Mouse (Mus musculus): ENCODE measurements around the gene Rbbp4. TPM values are rescaled to one million over a fixed set of nuclear protein-coding genes. Genes with fewer than 3 reads are reported as not detected.

The Rbbp4 gene
- polyA plus RNA-seq, 1 experiment from 2014 or later: 390 TPM

DNA sequence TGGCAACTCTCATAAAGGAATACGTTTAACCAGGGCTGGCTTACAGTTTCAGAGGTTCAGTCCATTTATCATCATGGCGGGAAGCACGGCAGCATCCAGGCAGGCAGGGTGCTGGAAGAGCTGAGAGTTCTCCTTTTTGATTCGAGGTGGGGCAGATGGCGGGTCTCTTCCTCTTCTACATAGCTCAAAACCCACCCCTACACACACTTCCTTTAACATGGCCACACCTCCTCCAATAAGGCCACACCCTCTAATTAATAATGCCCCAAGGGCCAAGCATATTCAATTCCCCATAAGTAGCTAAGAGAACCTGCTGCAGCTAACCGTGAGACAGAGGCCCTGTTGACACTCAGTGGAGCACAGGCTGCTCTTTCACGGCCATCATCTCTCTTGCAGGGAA, 42.3 kb downstream of the Rbbp4 start:
- Histone ChIP-seq H3K36me3 (ENCODE audit: control insufficient read depth, insufficient read depth, low read length) (no peaks in the 10 kb centered on the region), H3K4me1 (replicated peaks; ENCODE audit: control insufficient read depth, insufficient read depth, low read length) (peaks cover 4% of the 10 kb centered on the region), H3K27me3 (ENCODE audit: control insufficient read depth, insufficient read depth, low read depth, low read length) (peaks cover 4% of the 10 kb centered on the region; the same call in 1 of the 2 replicates), H3K9me3 (ENCODE audit: control insufficient read depth, low read length) (no peaks in the 10 kb centered on the region), H3K4me2 (ENCODE audit: low read depth, low read length) (no peak overlapping the region), H3K27ac (ENCODE audit: low read length) (no peak overlapping the region), H3K9ac (ENCODE audit: low read length) (no peak overlapping the region), H3K4me3 (ENCODE audit: low read length) (no peak overlapping the region)
- WGBS: 61% methylated on average over 7 of the region's 7 CpGs
- no peak for ATAC-seq (ENCODE audit: low read depth)

- Histone ChIP-seq H3K27ac (ENCODE audit: low read length) (no peak overlapping the region), H3K4me2 (ENCODE audit: low read depth, low read length) (no peak overlapping the region), H3K4me1 (replicated peaks; ENCODE audit: control insufficient read depth, insufficient read depth, low read length) (peaks cover 14% of the 10 kb centered on the region), H3K36me3 (ENCODE audit: control insufficient read depth, insufficient read depth, low read length) (no peaks in the 10 kb centered on the region), H3K27me3 (ENCODE audit: control insufficient read depth, insufficient read depth, low read depth, low read length) (peaks cover 11% of the 10 kb centered on the region; the same call in 1 of the 2 replicates), H3K4me3 (ENCODE audit: low read length) (no peak overlapping the region), H3K9me3 (ENCODE audit: control insufficient read depth, low read length) (no peaks in the 10 kb centered on the region), H3K9ac (ENCODE audit: low read length) (no peak overlapping the region)
- ATAC-seq (ENCODE audit: low read depth): no peak
- WGBS: 85% methylated on average over 8 of the region's 8 CpGs
Observed at GRCm38 (mm10) chr4:129289671-129290070, 45.5 kb downstream of the Rbbp4 start.

DNA sequence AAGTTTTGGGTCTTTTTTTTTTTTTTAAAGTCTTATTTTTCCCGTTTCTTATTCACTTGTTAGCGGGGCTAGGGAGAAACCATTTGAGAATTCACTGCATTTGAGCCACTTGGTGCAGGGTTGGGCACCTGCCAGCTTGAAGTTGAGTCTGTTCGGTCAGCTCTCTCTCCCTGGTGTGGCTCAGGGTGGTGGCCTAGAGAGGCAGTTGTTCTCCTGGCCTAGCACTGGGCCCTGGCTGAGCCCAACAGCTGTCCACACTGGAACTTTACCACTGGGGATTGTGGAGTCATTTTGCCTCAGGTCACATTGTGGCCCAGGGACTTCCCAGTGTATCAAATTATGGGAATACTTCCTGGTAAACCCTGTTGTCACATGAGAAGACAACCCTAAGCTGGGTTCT, 47.1 kb downstream of the Rbbp4 start:
- Histone ChIP-seq H3K36me3 (ENCODE audit: control insufficient read depth, insufficient read depth, low read length) (no peaks in the 10 kb centered on the region), H3K4me1 (replicated peaks; ENCODE audit: control insufficient read depth, insufficient read depth, low read length) (peaks cover 14% of the 10 kb centered on the region), H3K9ac (ENCODE audit: low read length) (no peak overlapping the region), H3K9me3 (ENCODE audit: control insufficient read depth, low read length) (no peaks in the 10 kb centered on the region), H3K4me2 (ENCODE audit: low read depth, low read length) (peak overlapping the region; percentile 99; the same call in 1 of the 2 replicates), H3K27ac (ENCODE audit: low read length) (no peak overlapping the region), H3K4me3 (ENCODE audit: low read length) (peak overlapping the region; percentile 58), H3K27me3 (ENCODE audit: control insufficient read depth, insufficient read depth, low read depth, low read length) (peaks cover 11% of the 10 kb centered on the region; the same call in 1 of the 2 replicates)
- 24% methylated on average over 3 of the region's 3 CpGs for WGBS
- ATAC-seq (ENCODE audit: low read depth): no peak

DNA sequence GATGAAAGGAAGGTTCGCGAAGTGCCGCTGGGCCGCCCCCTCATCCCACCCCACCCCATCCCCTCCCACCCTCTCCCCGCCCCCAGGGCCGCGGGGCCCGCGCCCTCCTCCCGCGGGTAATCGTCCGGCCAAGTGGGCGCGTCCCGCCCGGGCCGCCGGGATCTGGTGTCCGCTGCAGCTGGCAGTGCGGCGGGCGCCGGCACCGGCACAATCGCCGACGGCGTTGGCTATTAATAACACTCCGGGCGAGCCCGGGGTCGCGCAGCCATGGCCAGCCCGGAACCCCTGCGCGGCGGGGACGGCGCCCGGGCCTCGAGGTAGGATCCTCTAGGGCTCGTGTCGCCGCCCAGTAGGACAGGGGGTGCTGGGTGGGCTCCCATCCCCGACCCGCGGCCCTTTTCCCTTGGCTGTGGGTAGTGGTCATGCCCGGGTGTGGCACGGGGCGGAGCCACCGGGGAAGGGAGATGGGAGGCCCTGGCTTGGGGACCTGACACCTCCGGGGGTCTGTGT, 47.6 kb downstream of the Rbbp4 start, which contains the start of gene Sync:
TSS of gene Sync (plus strand) at position 146 of the 510 bp plus-strand sequence.
- WGBS: under 1% methylated on average over 47 of the region's 53 CpGs
- peak; percentile 58 for ATAC-seq (ENCODE audit: low read depth)
- peak within 1 kb of the TSS; percentile 58 for H3K4me3 ChIP-seq (ENCODE audit: low read length)

GRCm38 (mm10) chr4:129286683-129287471, 48.3 kb downstream of the Rbbp4 start:
- Histone ChIP-seq H3K4me2 (ENCODE audit: low read depth, low read length) (peak overlapping the region; percentile 99), H3K9me3 (ENCODE audit: control insufficient read depth, low read length) (no peaks in the 10 kb centered on the region), H3K36me3 (ENCODE audit: control insufficient read depth, insufficient read depth, low read length) (no peaks in the 10 kb centered on the region), H3K27ac (ENCODE audit: low read length) (no peak overlapping the region), H3K9ac (ENCODE audit: low read length) (peak overlapping the region; percentile 64), H3K4me1 (replicated peaks; ENCODE audit: control insufficient read depth, insufficient read depth, low read length) (peaks cover 14% of the 10 kb centered on the region), H3K4me3 (ENCODE audit: low read length) (peak overlapping the region; percentile 58), H3K27me3 (ENCODE audit: control insufficient read depth, insufficient read depth, low read depth, low read length) (peaks cover 11% of the 10 kb centered on the region; the same call in 1 of the 2 replicates)
- WGBS: 1% methylated on average over 28 of the region's 28 CpGs
- peak; percentile 51 for ATAC-seq (ENCODE audit: low read depth)

More for the DNA sequence above, 47.6 kb downstream of the Rbbp4 start, which contains the start of gene Sync:
- Histone ChIP-seq H3K4me1 (replicated peaks; ENCODE audit: control insufficient read depth, insufficient read depth, low read length) (peaks cover 14% of the 10 kb centered on the region), H3K9ac (ENCODE audit: low read length) (peak within 1 kb of the TSS; percentile 64), H3K27ac (ENCODE audit: low read length) (no peak within 1 kb of the TSS), H3K27me3 (ENCODE audit: control insufficient read depth, insufficient read depth, low read depth, low read length) (peaks cover 11% of the 10 kb centered on the region; the same call in 1 of the 2 replicates), H3K4me2 (ENCODE audit: low read depth, low read length) (peak within 1 kb of the TSS; percentile 99), H3K9me3 (ENCODE audit: control insufficient read depth, low read length) (no peaks in the 10 kb centered on the region), H3K36me3 (ENCODE audit: control insufficient read depth, insufficient read depth, low read length) (no peaks in the 10 kb centered on the region)

DNA sequence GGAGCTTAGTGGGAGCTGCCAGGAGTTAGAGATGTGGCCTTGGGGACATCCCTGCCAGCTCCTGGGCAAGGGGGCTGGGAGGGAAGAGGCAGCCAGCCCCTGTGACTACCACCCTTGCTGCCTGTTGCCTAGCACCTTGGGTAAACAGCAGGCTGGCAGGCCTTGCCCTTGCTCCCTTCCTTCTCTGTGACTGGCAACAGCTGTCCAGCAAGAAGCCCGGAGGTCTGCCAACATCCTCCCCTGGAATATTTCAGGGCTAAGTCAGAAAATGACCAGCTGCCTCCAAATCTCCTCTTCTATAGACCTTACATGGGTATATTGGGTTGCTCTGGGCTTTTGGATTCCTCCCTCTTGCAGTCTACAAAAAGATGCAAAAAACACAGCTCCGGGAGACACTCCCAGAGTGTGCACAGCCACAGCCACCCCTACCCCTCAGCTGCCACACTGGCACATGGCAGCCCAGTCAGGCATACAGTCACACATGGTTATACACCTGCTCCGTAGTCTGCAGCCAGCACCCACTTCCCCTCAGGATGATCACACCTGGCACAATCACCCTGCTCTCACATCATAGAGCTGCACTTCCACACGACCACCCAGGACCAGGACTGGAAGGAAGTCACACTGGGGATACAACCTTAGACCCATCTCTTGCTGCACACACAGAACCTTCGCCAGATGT, 49.0 kb downstream of the Rbbp4 start:
- peak; percentile 13 for ATAC-seq (ENCODE audit: low read depth)
- H3K4me3 ChIP-seq (ENCODE audit: low read length): no peak overlapping the region
- H3K4me1 ChIP-seq (replicated peaks; ENCODE audit: control insufficient read depth, insufficient read depth, low read length): peaks cover 14% of the 10 kb centered on the region
- no peaks in the 10 kb centered on the region for H3K36me3 ChIP-seq (ENCODE audit: control insufficient read depth, insufficient read depth, low read length)
- no peaks in the 10 kb centered on the region for H3K9me3 ChIP-seq (ENCODE audit: control insufficient read depth, low read length)
- no peak overlapping the region for H3K4me2 ChIP-seq (ENCODE audit: low read depth, low read length)
- H3K27me3 ChIP-seq (ENCODE audit: control insufficient read depth, insufficient read depth, low read depth, low read length): peaks cover 11% of the 10 kb centered on the region; the same call in 1 of the 2 replicates
- no peak overlapping the region for H3K9ac ChIP-seq (ENCODE audit: low read length)
- WGBS: 55% methylated on average over 5 of the region's 5 CpGs
- H3K27ac ChIP-seq (ENCODE audit: low read length): no peak overlapping the region

DNA sequence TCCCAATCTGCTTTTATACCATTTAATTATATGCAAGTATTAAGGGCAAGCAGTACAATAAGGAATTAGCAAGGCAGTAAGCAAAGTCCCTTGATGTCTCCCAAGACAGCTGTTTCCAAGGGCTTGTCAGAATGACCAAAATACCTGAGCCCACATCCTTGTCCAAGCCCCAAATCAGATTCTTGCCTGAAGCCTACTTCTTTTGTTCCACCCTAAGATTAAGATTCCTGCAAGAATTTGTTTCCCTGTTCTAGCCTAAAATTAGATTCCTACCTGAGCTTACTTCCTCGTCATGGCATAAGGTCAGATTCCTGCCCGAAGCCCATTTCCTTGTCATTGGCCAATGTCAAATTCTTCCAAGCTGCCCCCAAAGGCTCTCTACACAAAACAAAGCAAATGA, 50.5 kb downstream of the Rbbp4 start:
- Histone ChIP-seq H3K9ac (ENCODE audit: low read length) (no peak overlapping the region), H3K4me3 (ENCODE audit: low read length) (no peak overlapping the region), H3K36me3 (ENCODE audit: control insufficient read depth, insufficient read depth, low read length) (no peaks in the 10 kb centered on the region), H3K9me3 (ENCODE audit: control insufficient read depth, low read length) (no peaks in the 10 kb centered on the region), H3K27me3 (ENCODE audit: control insufficient read depth, insufficient read depth, low read depth, low read length) (peaks cover 11% of the 10 kb centered on the region; the same call in 1 of the 2 replicates), H3K4me1 (replicated peaks; ENCODE audit: control insufficient read depth, insufficient read depth, low read length) (peaks cover 14% of the 10 kb centered on the region), H3K27ac (ENCODE audit: low read length) (no peak overlapping the region), H3K4me2 (ENCODE audit: low read depth, low read length) (no peak overlapping the region)
- 73% methylated on average over 2 of the region's 2 CpGs for WGBS
- ATAC-seq (ENCODE audit: low read depth): no peak

DNA sequence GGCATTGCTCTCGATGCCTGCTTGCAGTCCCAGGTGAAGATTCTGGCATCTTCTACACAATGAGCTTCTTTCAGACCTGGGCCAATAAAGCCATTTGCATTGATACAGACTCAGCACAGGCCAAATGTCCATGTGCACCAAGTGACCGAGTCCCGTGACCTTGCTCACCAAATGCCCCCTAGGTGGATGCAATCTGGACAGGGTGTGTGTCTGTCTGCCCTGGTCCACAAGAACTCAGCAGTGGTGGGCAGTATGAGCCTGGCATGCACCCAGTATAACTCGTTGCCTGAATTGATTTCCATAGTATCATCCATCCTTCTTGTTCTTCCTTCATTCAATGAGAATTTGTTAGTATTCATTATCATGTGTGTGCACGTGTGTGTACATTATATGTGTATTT, 51.9 kb downstream of the Rbbp4 start:
- Histone ChIP-seq H3K9me3 (ENCODE audit: control insufficient read depth, low read length) (no peaks in the 10 kb centered on the region), H3K4me2 (ENCODE audit: low read depth, low read length) (no peak overlapping the region), H3K36me3 (ENCODE audit: control insufficient read depth, insufficient read depth, low read length) (no peaks in the 10 kb centered on the region), H3K27ac (ENCODE audit: low read length) (no peak overlapping the region), H3K4me3 (ENCODE audit: low read length) (no peak overlapping the region), H3K4me1 (replicated peaks; ENCODE audit: control insufficient read depth, insufficient read depth, low read length) (peaks cover 14% of the 10 kb centered on the region), H3K27me3 (ENCODE audit: control insufficient read depth, insufficient read depth, low read depth, low read length) (peaks cover 9% of the 10 kb centered on the region; the same call in 1 of the 2 replicates), H3K9ac (ENCODE audit: low read length) (no peak overlapping the region)
- 84% methylated on average over 5 of the region's 5 CpGs for WGBS
- no peak for ATAC-seq (ENCODE audit: low read depth)

GRCm38 (mm10) chr4:129282786-129283185, 52.4 kb downstream of the Rbbp4 start:
- Histone ChIP-seq H3K4me1 (replicated peaks; ENCODE audit: control insufficient read depth, insufficient read depth, low read length) (peaks cover 13% of the 10 kb centered on the region), H3K4me2 (ENCODE audit: low read depth, low read length) (no peak overlapping the region), H3K9me3 (ENCODE audit: control insufficient read depth, low read length) (no peaks in the 10 kb centered on the region), H3K36me3 (ENCODE audit: control insufficient read depth, insufficient read depth, low read length) (no peaks in the 10 kb centered on the region), H3K27ac (ENCODE audit: low read length) (no peak overlapping the region), H3K9ac (ENCODE audit: low read length) (no peak overlapping the region), H3K4me3 (ENCODE audit: low read length) (no peak overlapping the region), H3K27me3 (ENCODE audit: control insufficient read depth, insufficient read depth, low read depth, low read length) (peaks cover 7% of the 10 kb centered on the region; the same call in 1 of the 2 replicates)
- no peak for ATAC-seq (ENCODE audit: low read depth)
- 80% methylated on average over 5 of the region's 5 CpGs for WGBS
